Comparison of ENCODE assay signal across 12 mouse cellular contexts in the genomic region with DNA sequence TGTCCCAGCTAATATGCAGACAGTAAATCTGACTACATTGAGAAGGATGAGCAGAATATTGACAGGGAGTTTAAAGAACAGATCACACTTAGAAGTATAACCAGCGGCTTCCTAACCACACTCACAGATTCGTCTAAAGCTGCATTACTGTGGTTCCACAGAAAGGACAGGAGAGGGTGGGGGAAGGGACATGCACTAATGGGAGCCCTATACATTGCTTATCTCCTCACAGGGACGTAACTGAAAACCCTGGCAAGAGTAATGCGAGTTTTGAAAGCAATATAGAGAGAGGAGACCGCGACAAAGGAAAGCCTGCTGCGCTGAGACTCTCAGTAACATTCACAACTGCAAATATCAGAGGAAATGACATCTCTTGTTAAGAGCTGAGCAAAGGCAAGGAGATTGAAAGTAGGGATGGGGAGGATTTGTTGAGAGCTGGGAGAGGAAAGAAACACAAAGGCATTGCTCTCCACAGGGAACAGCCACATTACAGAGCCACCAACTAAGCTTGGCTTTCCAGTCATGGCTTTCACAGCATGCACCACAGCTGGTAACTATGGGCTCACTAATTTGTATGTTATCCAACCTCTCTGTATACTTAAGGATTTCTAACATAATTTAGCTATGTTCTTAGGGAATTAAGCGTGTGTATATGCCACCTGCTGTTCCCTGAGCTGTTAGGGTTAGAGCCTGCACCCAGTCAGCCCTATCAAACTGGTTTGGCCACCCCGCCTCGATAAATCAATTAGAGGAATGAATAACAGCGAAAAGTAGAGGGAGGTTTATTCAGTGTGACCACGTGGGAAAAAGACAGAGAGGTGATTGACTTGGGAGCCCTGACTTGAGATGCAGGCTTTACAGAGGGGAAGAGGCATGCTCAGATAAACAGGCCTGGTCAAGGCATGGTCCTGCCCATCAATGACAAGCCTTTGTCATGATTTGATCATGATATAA. TPM values are rescaled to one million over a fixed set of nuclear protein-coding genes. Genes with fewer than 3 reads are reported as not detected.
DNase-seq lines count a peak whose midpoint lies in the region; ATAC-seq and TF ChIP-seq lines count a peak whose summit lies in the region.
"Had no signal": no experiment of that assay in that cellular context is flagged by ENCODE, and none has a peak within 500 bp of the region (broad histone marks: within the 10 kb centered on the region; RNA-seq: fewer than 3 reads in every experiment).

No protein-coding gene starts in this region.

- no peak for TF ChIP-seq CTCF in liver, postnatal 0 days (IDR thresholded peaks at IDR 0.05; ENCODE audit: low read depth)

- H3K9ac ChIP-seq in heart, embryonic 15.5 days = no peak overlapping the region
- no peak overlapping the region for H3K9ac ChIP-seq in embryonic facial prominence, embryonic 14.5 days (ENCODE audit: low read depth, low read length)
- H3K9ac ChIP-seq in hindbrain, embryonic 16.5 days (ENCODE audit: low read depth, low read length) = no peak overlapping the region
- no peak overlapping the region for H3K9ac ChIP-seq in neural tube, embryonic 14.5 days (replicated peaks; ENCODE audit: low read depth, low read length)
- H3K9ac ChIP-seq in liver, postnatal 0 days (replicated peaks) = no peak overlapping the region

- no peaks in the 10 kb centered on the region for H3K36me3 ChIP-seq in heart, embryonic 15.5 days
- no peaks in the 10 kb centered on the region for H3K36me3 ChIP-seq in embryonic facial prominence, embryonic 14.5 days (ENCODE audit: control insufficient read depth, insufficient read depth, low read length)
- H3K36me3 ChIP-seq in hindbrain, embryonic 16.5 days (ENCODE audit: control insufficient read depth, insufficient read depth, low read length) = no peaks in the 10 kb centered on the region
- H3K36me3 ChIP-seq in neural tube, embryonic 14.5 days (ENCODE audit: control insufficient read depth, insufficient read depth, low read length) = no peaks in the 10 kb centered on the region
- no peaks in the 10 kb centered on the region for H3K36me3 ChIP-seq in liver, postnatal 0 days (replicated peaks; ENCODE audit: insufficient read depth, low read length)

- no peak overlapping the region for H3K27ac ChIP-seq in heart, embryonic 15.5 days
- no peak overlapping the region for H3K27ac ChIP-seq in embryonic facial prominence, embryonic 14.5 days (replicated peaks; ENCODE audit: low read depth, low read length)
- H3K27ac ChIP-seq in hindbrain, embryonic 16.5 days (ENCODE audit: low read depth, low read length) = 0 out of 2 replicates have a peak overlapping the region, but pooled peaks have one; percentile 5
- no peak overlapping the region for H3K27ac ChIP-seq in neural tube, embryonic 14.5 days (ENCODE audit: low read depth, low read length)
- no peak overlapping the region for H3K27ac ChIP-seq in liver, postnatal 0 days (ENCODE audit: low read depth)

- 19% methylated on average over 12 of the region's 12 CpGs for WGBS in heart, embryonic 15.5 days
- 14% methylated on average over 12 of the region's 12 CpGs for WGBS in embryonic facial prominence, embryonic 14.5 days
- WGBS in hindbrain, embryonic 16.5 days = 9% methylated on average over 12 of the region's 12 CpGs
- 15% methylated on average over 12 of the region's 12 CpGs for WGBS in neural tube, embryonic 14.5 days
- WGBS in liver, postnatal 0 days (ENCODE audit: insufficient replicate concordance) = 30% methylated on average over 12 of the region's 12 CpGs

- TF ChIP-seq EP300 in liver, postnatal 0 days (IDR thresholded peaks at IDR 0.05; ENCODE audit: low read depth) = no peak

- no peak for ATAC-seq in heart, embryonic 15.5 days (replicated peaks; ENCODE audit: insufficient number of reproducible peaks, insufficient read depth, low FRiP score, low read depth)
- ATAC-seq in embryonic facial prominence, embryonic 14.5 days (ENCODE audit: low read depth) = no peak
- peak; percentile 87 for ATAC-seq in hindbrain, embryonic 16.5 days
- peak; percentile 87 for ATAC-seq in neural tube, embryonic 14.5 days (ENCODE audit: low read depth)
- no peak for ATAC-seq in liver, postnatal 0 days
- no peak for ATAC-seq in erythroid progenitor cell, adult 5-6 weeks (replicated peaks; ENCODE audit: low FRiP score, poor library complexity, severe bottlenecking)

- 0 out of 2 replicates have a peak overlapping the region, but pooled peaks have one; percentile 13 for H3K4me2 ChIP-seq in heart, embryonic 15.5 days
- H3K4me2 ChIP-seq in embryonic facial prominence, embryonic 14.5 days (ENCODE audit: low read depth, low read length) = no peak overlapping the region
- H3K4me2 ChIP-seq in hindbrain, embryonic 16.5 days (ENCODE audit: low read length) = peak overlapping the region; percentile 26; the same call in 1 of the 2 replicates
- peak overlapping the region; percentile 33; the same call in 1 of the 2 replicates for H3K4me2 ChIP-seq in neural tube, embryonic 14.5 days (ENCODE audit: low read depth, low read length)
- H3K4me2 ChIP-seq in liver, postnatal 0 days (ENCODE audit: low read depth, low read length) = no peak overlapping the region

- H3K9me3 ChIP-seq in heart, embryonic 15.5 days (replicated peaks) = no peaks in the 10 kb centered on the region
- no peaks in the 10 kb centered on the region for H3K9me3 ChIP-seq in embryonic facial prominence, embryonic 14.5 days (ENCODE audit: control insufficient read depth, low read length)
- H3K9me3 ChIP-seq in hindbrain, embryonic 16.5 days (ENCODE audit: control insufficient read depth, low read length) = no peaks in the 10 kb centered on the region
- H3K9me3 ChIP-seq in neural tube, embryonic 14.5 days (ENCODE audit: control insufficient read depth, low read length) = no peaks in the 10 kb centered on the region
- H3K9me3 ChIP-seq in liver, postnatal 0 days (ENCODE audit: low read length) = no peaks in the 10 kb centered on the region

- no peaks in the 10 kb centered on the region for H3K4me1 ChIP-seq in heart, embryonic 15.5 days (replicated peaks)
- H3K4me1 ChIP-seq in embryonic facial prominence, embryonic 14.5 days (ENCODE audit: control insufficient read depth, insufficient read depth, low read length) = no peaks in the 10 kb centered on the region
- H3K4me1 ChIP-seq in hindbrain, embryonic 16.5 days (ENCODE audit: control insufficient read depth, insufficient read depth, low read depth, low read length) = peaks cover 7% of the 10 kb centered on the region
- H3K4me1 ChIP-seq in neural tube, embryonic 14.5 days (ENCODE audit: control insufficient read depth, insufficient read depth, low read length) = no peaks in the 10 kb centered on the region; the same call in 1 of the 2 replicates
- no peaks in the 10 kb centered on the region for H3K4me1 ChIP-seq in liver, postnatal 0 days (ENCODE audit: insufficient read depth)

- H3K4me3 ChIP-seq in heart, embryonic 15.5 days = no peak overlapping the region
- no peak overlapping the region for H3K4me3 ChIP-seq in embryonic facial prominence, embryonic 14.5 days (ENCODE audit: low read depth, low read length)
- H3K4me3 ChIP-seq in hindbrain, embryonic 16.5 days (ENCODE audit: low read length) = no peak overlapping the region
- H3K4me3 ChIP-seq in neural tube, embryonic 14.5 days (ENCODE audit: low read depth, low read length) = no peak overlapping the region
- no peak overlapping the region for H3K4me3 ChIP-seq in liver, postnatal 0 days (ENCODE audit: low read depth, low read length)

- no peak for DNase-seq in heart, postnatal 36 days
- peak; percentile 6 for DNase-seq in embryonic facial prominence, embryonic 14.5 days (ENCODE audit: low spot score)
- no peak for DNase-seq in liver, postnatal 0 days
- no peak for DNase-seq in lung, postnatal 36 days
- DNase-seq: cerebellum, postnatal 36 days; kidney, postnatal 10 days had no signal

- intact Hi-C loops in heart, postnatal 36 days (cut with DNase I) = no loop called here

- no peaks in the 10 kb centered on the region for H3K27me3 ChIP-seq in heart, embryonic 15.5 days
- H3K27me3 ChIP-seq in embryonic facial prominence, embryonic 14.5 days (replicated peaks; ENCODE audit: control insufficient read depth, insufficient read depth, low read length) = no peaks in the 10 kb centered on the region
- no peaks in the 10 kb centered on the region for H3K27me3 ChIP-seq in hindbrain, embryonic 16.5 days (replicated peaks; ENCODE audit: control insufficient read depth, insufficient read depth, low read length)
- H3K27me3 ChIP-seq in neural tube, embryonic 14.5 days (ENCODE audit: control insufficient read depth, insufficient read depth, low read length) = no peaks in the 10 kb centered on the region
- no peaks in the 10 kb centered on the region for H3K27me3 ChIP-seq in liver, postnatal 0 days (ENCODE audit: insufficient read depth, low read length)
- H3K27me3 ChIP-seq: CH12.LX had no signal

RNA-seq across cellular contexts. Expression of a gene that starts 34.9 kb away (rescaled TPM):
- 14.2 and 21.6 TPM in 2 replicates for polyA plus RNA-seq in heart, embryonic 15.5 days (2015; fragmentation: Nextera tagmentation; extraction: Ambion mirVana)
- 1 to 10 TPM; 1.1 to 1.8 TPM for total RNA-seq in heart, postnatal 36 days (2021)
- polyA plus RNA-seq in embryonic facial prominence, embryonic 14.5 days (2014; fragmentation: Nextera tagmentation; extraction: Ambion mirVana) = 8.0 and 8.5 TPM in 2 replicates
- 0.36 and 0.40 TPM in 2 replicates for polyA plus RNA-seq in hindbrain, embryonic 16.5 days (2015; fragmentation: Nextera tagmentation; extraction: Ambion mirVana)
- polyA plus RNA-seq in neural tube, embryonic 14.5 days (2014; fragmentation: Nextera tagmentation; extraction: Ambion mirVana) = 0.17 and 0.23 TPM in 2 replicates
- 0.09 and 0.18 TPM in 2 replicates for polyA plus RNA-seq in liver, postnatal 0 days (2015; fragmentation: Nextera tagmentation; extraction: Ambion mirVana)
- not detected in 2 replicates for total RNA-seq in erythroid progenitor cell, adult 5-6 weeks (2015; ENCODE audit: low replicate concordance)
- not detected in 2 replicates for total RNA-seq in erythroid progenitor cell, adult 5-6 weeks (2017; ENCODE audit: low replicate concordance)
- total RNA-seq: CH12.LX; left cerebral cortex, postnatal 14 days had no signal

Comparison
In these comparisons a context has a peak if more than half of its experiments do, and no peak if none do; other contexts are left out.
1. ATAC-seq: peak in hindbrain, embryonic 16.5 days (single experiment) and neural tube, embryonic 14.5 days (single experiment); none in heart, embryonic 15.5 days (single experiment), embryonic facial prominence, embryonic 14.5 days (single experiment), liver, postnatal 0 days (single experiment) and erythroid progenitor cell, adult 5-6 weeks (single experiment).
2. H3K4me2 ChIP-seq: peak in heart, embryonic 15.5 days (single experiment), hindbrain, embryonic 16.5 days (single experiment) and neural tube, embryonic 14.5 days (single experiment); none in embryonic facial prominence, embryonic 14.5 days (single experiment) and liver, postnatal 0 days (single experiment).